Mouse (Mus musculus) heart, embryonic 13.5 days (tissue): ENCODE data around the gene Jun. TPM values are rescaled to one million over a fixed set of nuclear protein-coding genes. Genes with fewer than 3 reads are reported as not detected.

Source experiments
- ATAC-seq: fragments of 200-750 bp; cut with Nextera tagmentation; 2 replicates; pipeline ENCODE4 v1.8.0; 2017; ENCODE audit warnings: moderate TSS enrichment; ENCODE audit not compliant: insufficient number of reproducible peaks, low FRiP score, low TSS enrichment; ENCODE audit errors: extremely low read depth
- H3K27ac ChIP-seq: fragments of 300-500 bp; sonication (generic); replicated peaks from 2 replicates; pipeline ENCODE4 v1.5.1; 2015; ENCODE audit warnings: moderate library complexity, mild to moderate bottlenecking, inconsistent platforms
- H3K27me3 ChIP-seq: fragments of 300-500 bp; sonication (generic); replicated peaks from 2 replicates; pipeline ENCODE4 v1.6.1; 2015; ENCODE audit warnings: mild to moderate bottlenecking, inconsistent platforms
- H3K36me3 ChIP-seq: fragments of 300-500 bp; sonication (generic); 2 replicates; pipeline ENCODE4 v1.6.1; 2015; ENCODE audit warnings: mild to moderate bottlenecking, inconsistent platforms
- H3K4me1 ChIP-seq: fragments of 300-500 bp; sonication (generic); 2 replicates; pipeline ENCODE4 v1.6.1; 2015; ENCODE audit warnings: inconsistent platforms
- H3K4me2 ChIP-seq: fragments of 300-500 bp; sonication (generic); 2 replicates; pipeline ENCODE4 v1.6.1; 2015; ENCODE audit warnings: inconsistent platforms, mild to moderate bottlenecking, moderate library complexity
- H3K4me3 ChIP-seq: fragments of 300-500 bp; sonication (generic); 2 replicates; pipeline ENCODE4 v1.5.1; 2015; ENCODE audit warnings: moderate library complexity, mild to moderate bottlenecking, inconsistent platforms
- H3K9ac ChIP-seq: fragments of 300-500 bp; sonication (generic); 2 replicates; pipeline ENCODE4 v1.6.1; 2015; ENCODE audit warnings: inconsistent platforms, mild to moderate bottlenecking, moderate library complexity
- H3K9me3 ChIP-seq: fragments of 300-500 bp; sonication (generic); 2 replicates; pipeline ENCODE4 v1.6.1; 2016; ENCODE audit warnings: inconsistent platforms
- WGBS: fragments of 180-500 bp; shearing (Covaris S2); methylation state at CpG from one replicate; pipeline ENCODE4 v1.1.7; 2015; ENCODE audit warnings: mixed read lengths; 5-methylcytosine and 5-hydroxymethylcytosine counted together
- polyA plus RNA-seq: library from polyadenylated mRNA; unstranded; fragments of >200 nt; fragmentation: Nextera tagmentation; extraction: Ambion mirVana; gene quantifications from 2 replicates; pipeline ENCODE4 v1.2.1, GENCODE M21; 2015

Gene Jun
- polyA plus RNA-seq, 1 experiment from 2014 or later = 67.7 TPM

GRCm38 (mm10) chr4:95023350-95023953, 28.6 kb downstream of the Jun start:
- Histone ChIP-seq H3K9me3 (no peaks in the 10 kb centered on the region), H3K36me3 (no peaks in the 10 kb centered on the region), H3K27me3 (no peaks in the 10 kb centered on the region), H3K4me1 (peaks cover 7% of the 10 kb centered on the region; the same call in 1 of the 2 replicates), H3K27ac (no peak overlapping the region), H3K4me3 (no peak overlapping the region), H3K9ac (no peak overlapping the region), H3K4me2 (no peak overlapping the region)
- 65% methylated on average over 12 of the region's 12 CpGs for WGBS
- no peak for ATAC-seq

- 76% methylated on average over 12 of the region's 12 CpGs for WGBS
- no peak overlapping the region for H3K4me3 ChIP-seq
- H3K4me1 ChIP-seq = peaks cover 7% of the 10 kb centered on the region; the same call in 1 of the 2 replicates
- H3K27me3 ChIP-seq = no peaks in the 10 kb centered on the region
- no peaks in the 10 kb centered on the region for H3K9me3 ChIP-seq
- H3K9ac ChIP-seq = no peak overlapping the region
- ATAC-seq = no peak
- no peak overlapping the region for H3K27ac ChIP-seq
- H3K36me3 ChIP-seq = no peaks in the 10 kb centered on the region
- H3K4me2 ChIP-seq = no peak overlapping the region
Observed at GRCm38 (mm10) chr4:95021649-95022637, 30.1 kb downstream of the Jun start.

- Histone ChIP-seq H3K4me3 (no peak overlapping the region), H3K9ac (no peak overlapping the region), H3K27ac (no peak overlapping the region), H3K4me2 (no peak overlapping the region; the same call in 1 of the 2 replicates), H3K27me3 (no peaks in the 10 kb centered on the region), H3K9me3 (no peaks in the 10 kb centered on the region), H3K36me3 (no peaks in the 10 kb centered on the region), H3K4me1 (peaks cover 7% of the 10 kb centered on the region; the same call in 1 of the 2 replicates)
- WGBS = 73% methylated on average over 2 of the region's 2 CpGs
- ATAC-seq = no peak
Observed at GRCm38 (mm10) chr4:95020201-95020600, 31.8 kb downstream of the Jun start.

GRCm38 (mm10) chr4:95018221-95018620, 33.8 kb downstream of the Jun start:
- H3K36me3 ChIP-seq = no peaks in the 10 kb centered on the region
- 44% methylated on average over 7 of the region's 7 CpGs for WGBS
- ATAC-seq = no peak
- H3K4me3 ChIP-seq = no peak overlapping the region
- no peak overlapping the region for H3K4me2 ChIP-seq
- no peak overlapping the region for H3K27ac ChIP-seq
- H3K9ac ChIP-seq = no peak overlapping the region
- H3K27me3 ChIP-seq = no peaks in the 10 kb centered on the region
- peaks cover 7% of the 10 kb centered on the region; the same call in 1 of the 2 replicates for H3K4me1 ChIP-seq
- H3K9me3 ChIP-seq = no peaks in the 10 kb centered on the region

- Histone ChIP-seq H3K9me3 (no peaks in the 10 kb centered on the region), H3K27me3 (no peaks in the 10 kb centered on the region), H3K9ac (no peak overlapping the region), H3K4me3 (no peak overlapping the region), H3K27ac (no peak overlapping the region), H3K36me3 (no peaks in the 10 kb centered on the region), H3K4me2 (no peak overlapping the region), H3K4me1 (no peaks in the 10 kb centered on the region)
- ATAC-seq = no peak
- WGBS = 64% methylated on average over 1 of the region's 1 CpGs
Observed at GRCm38 (mm10) chr4:95012706-95013105, 39.3 kb downstream of the Jun start.

GRCm38 (mm10) chr4:95012256-95012655, 39.8 kb downstream of the Jun start:
- H3K27ac ChIP-seq = no peak overlapping the region
- no peaks in the 10 kb centered on the region for H3K27me3 ChIP-seq
- no peaks in the 10 kb centered on the region for H3K4me1 ChIP-seq
- no peak overlapping the region for H3K9ac ChIP-seq
- no peaks in the 10 kb centered on the region for H3K36me3 ChIP-seq
- H3K4me3 ChIP-seq = no peak overlapping the region
- no peak for ATAC-seq
- H3K4me2 ChIP-seq = no peak overlapping the region
- H3K9me3 ChIP-seq = no peaks in the 10 kb centered on the region

- no peak overlapping the region for H3K27ac ChIP-seq
- WGBS = 41% methylated on average over 13 of the region's 13 CpGs
- H3K9ac ChIP-seq = no peak overlapping the region
- H3K27me3 ChIP-seq = no peaks in the 10 kb centered on the region
- no peak overlapping the region; the same call in 1 of the 2 replicates for H3K4me2 ChIP-seq
- no peak overlapping the region for H3K4me3 ChIP-seq
- no peak for ATAC-seq
- H3K36me3 ChIP-seq = no peaks in the 10 kb centered on the region
- H3K4me1 ChIP-seq = no peaks in the 10 kb centered on the region
- H3K9me3 ChIP-seq = no peaks in the 10 kb centered on the region
Observed at GRCm38 (mm10) chr4:95008175-95009057, 43.6 kb downstream of the Jun start.

GRCm38 (mm10) chr4:95007759-95008158, 44.3 kb downstream of the Jun start:
- H3K4me1 ChIP-seq = no peaks in the 10 kb centered on the region
- H3K4me2 ChIP-seq = no peak overlapping the region
- H3K4me3 ChIP-seq = no peak overlapping the region
- H3K9me3 ChIP-seq = no peaks in the 10 kb centered on the region
- no peak for ATAC-seq
- no peak overlapping the region for H3K9ac ChIP-seq
- WGBS = 62% methylated on average over 8 of the region's 8 CpGs
- no peak overlapping the region for H3K27ac ChIP-seq
- H3K36me3 ChIP-seq = no peaks in the 10 kb centered on the region
- no peaks in the 10 kb centered on the region for H3K27me3 ChIP-seq

GRCm38 (mm10) chr4:95005251-95005830, 46.7 kb downstream of the Jun start:
- Histone ChIP-seq H3K9ac (no peak overlapping the region), H3K4me2 (no peak overlapping the region)

GRCm38 (mm10) chr4:95001043-95001775, 50.8 kb downstream of the Jun start:
- Histone ChIP-seq H3K36me3 (no peaks in the 10 kb centered on the region), H3K4me2 (no peak overlapping the region), H3K9ac (no peak overlapping the region), H3K4me3 (no peak overlapping the region), H3K27me3 (no peaks in the 10 kb centered on the region), H3K9me3 (no peaks in the 10 kb centered on the region), H3K4me1 (no peaks in the 10 kb centered on the region), H3K27ac (no peak overlapping the region)
- ATAC-seq = no peak
- 58% methylated on average over 6 of the region's 6 CpGs for WGBS

More at GRCm38 (mm10) chr4:95005251-95005830, 46.7 kb downstream of the Jun start:
- H3K4me3 ChIP-seq = no peak overlapping the region
- H3K27me3 ChIP-seq = no peaks in the 10 kb centered on the region
- H3K27ac ChIP-seq = no peak overlapping the region
- H3K4me1 ChIP-seq = no peaks in the 10 kb centered on the region
- H3K36me3 ChIP-seq = no peaks in the 10 kb centered on the region
- 80% methylated on average over 6 of the region's 6 CpGs for WGBS
- no peak for ATAC-seq
- no peaks in the 10 kb centered on the region for H3K9me3 ChIP-seq
